ENCODE assay signal across 9 mouse cellular contexts in the genomic region with DNA sequence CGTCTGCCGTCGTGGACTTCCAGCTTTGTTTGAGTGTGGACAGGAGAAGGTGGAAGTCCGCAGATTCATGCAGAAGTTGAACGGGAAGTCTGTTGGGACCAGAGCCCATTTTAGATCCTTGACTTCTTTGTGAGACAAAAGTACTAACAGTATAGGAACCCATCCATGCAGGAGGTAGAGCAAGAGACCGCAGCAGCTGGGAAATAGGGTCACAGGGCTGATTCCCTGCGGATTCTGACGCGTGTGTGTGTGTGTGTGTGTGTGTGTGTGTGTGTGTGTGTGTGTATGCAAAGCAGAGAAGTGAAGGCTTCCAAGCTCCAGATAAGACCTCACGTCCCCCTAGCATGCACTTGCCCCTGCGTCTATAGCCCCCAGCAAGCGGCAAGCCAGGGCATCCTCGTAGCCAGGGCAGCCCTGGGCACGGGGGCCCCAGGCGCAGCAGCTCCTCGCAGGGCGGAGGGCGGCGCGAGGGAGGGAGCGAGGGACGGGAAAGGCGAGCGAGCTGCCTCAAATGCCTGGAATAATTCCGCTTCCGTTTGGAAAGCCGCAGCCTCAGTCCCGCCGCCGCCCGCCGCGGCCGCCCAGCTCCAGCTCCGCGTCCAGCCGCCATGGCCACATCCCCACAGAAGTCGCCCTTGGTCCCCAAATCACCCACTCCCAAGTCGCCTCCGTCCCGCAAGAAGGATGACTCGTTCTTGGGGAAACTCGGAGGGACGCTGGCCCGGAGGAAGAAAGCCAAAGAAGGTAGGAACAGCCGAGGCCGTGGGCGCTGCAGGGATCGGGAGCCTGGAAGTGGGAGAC. TPM values are rescaled to one million over a fixed set of nuclear protein-coding genes. Genes with fewer than 3 reads are reported as not detected.
DNase-seq lines count a peak whose midpoint lies in the region; ATAC-seq lines count a peak whose summit lies in the region.
"Had no signal": no experiment of that assay in that cellular context is flagged by ENCODE, and none has a peak within 500 bp of the region (broad histone marks: within the 10 kb centered on the region; RNA-seq: fewer than 3 reads in every experiment).

A gene (plus strand): TSS at position 149 of the 801 bp plus-strand sequence.

- peaks cover 5% of the 10 kb centered on the region; the same call in 1 of the 2 replicates for H3K9me3 ChIP-seq in forebrain, embryonic 10.5 days
- no peaks in the 10 kb centered on the region for H3K9me3 ChIP-seq in heart, embryonic 11.5 days (replicated peaks; ENCODE audit: control insufficient read depth, low read length)
- peaks cover 4% of the 10 kb centered on the region for H3K9me3 ChIP-seq in kidney, embryonic 16.5 days (ENCODE audit: low read length)
- H3K9me3 ChIP-seq in liver, embryonic 11.5 days (ENCODE audit: control insufficient read depth, low read length): no peaks in the 10 kb centered on the region
- no peaks in the 10 kb centered on the region for H3K9me3 ChIP-seq in neural tube, embryonic 13.5 days

- H3K9ac ChIP-seq in heart, embryonic 11.5 days (ENCODE audit: low read depth, low read length): peak within 1 kb of the TSS; percentile 97
- H3K9ac ChIP-seq in kidney, embryonic 16.5 days (replicated peaks; ENCODE audit: low read length): peak within 1 kb of the TSS; percentile 100
- H3K9ac ChIP-seq in liver, embryonic 11.5 days (ENCODE audit: low read depth, low read length): peak within 1 kb of the TSS; percentile 68
- H3K9ac ChIP-seq in neural tube, embryonic 13.5 days: peak within 1 kb of the TSS; percentile 83

- peak within 1 kb of the TSS; percentile 75 for H3K4me3 ChIP-seq in forebrain, embryonic 10.5 days
- H3K4me3 ChIP-seq in heart, embryonic 11.5 days (ENCODE audit: low read depth, low read length): peak within 1 kb of the TSS; percentile 78
- H3K4me3 ChIP-seq in kidney, embryonic 16.5 days (ENCODE audit: low read length): peak within 1 kb of the TSS; percentile 88
- H3K4me3 ChIP-seq in liver, embryonic 11.5 days (ENCODE audit: low read depth, low read length): peak within 1 kb of the TSS; percentile 60
- peak within 1 kb of the TSS; percentile 67 for H3K4me3 ChIP-seq in neural tube, embryonic 13.5 days

- 3% methylated on average over 49 of the region's 49 CpGs for WGBS in forebrain, embryonic 10.5 days
- WGBS in heart, embryonic 11.5 days (ENCODE audit: insufficient replicate concordance): under 1% methylated on average over 47 of the region's 49 CpGs
- under 1% methylated on average over 49 of the region's 49 CpGs for WGBS in kidney, embryonic 16.5 days
- 2% methylated on average over 47 of the region's 49 CpGs for WGBS in liver, embryonic 11.5 days
- 1% methylated on average over 49 of the region's 49 CpGs for WGBS in neural tube, embryonic 13.5 days

- ATAC-seq in heart, embryonic 11.5 days (replicated peaks; ENCODE audit: insufficient number of reproducible peaks, low FRiP score, low TSS enrichment): peak; percentile 76
- peak; percentile 86 for ATAC-seq in kidney, embryonic 16.5 days (ENCODE audit: low FRiP score, low TSS enrichment)
- ATAC-seq in liver, embryonic 11.5 days (replicated peaks; ENCODE audit: low FRiP score): no peak
- ATAC-seq in neural tube, embryonic 13.5 days (ENCODE audit: low read depth): peak; percentile 89

- H3K36me3 ChIP-seq in forebrain, embryonic 10.5 days (replicated peaks): peaks cover 9% of the 10 kb centered on the region
- H3K36me3 ChIP-seq in heart, embryonic 11.5 days (ENCODE audit: control insufficient read depth, insufficient read depth, low read length): 0 out of 2 replicates have a peak, but pooled peaks cover 3% of the 10 kb centered on the region
- peaks cover 3% of the 10 kb centered on the region; the same call in 1 of the 2 replicates for H3K36me3 ChIP-seq in kidney, embryonic 16.5 days (ENCODE audit: insufficient read depth, low read length)
- no peaks in the 10 kb centered on the region for H3K36me3 ChIP-seq in liver, embryonic 11.5 days (ENCODE audit: control insufficient read depth, insufficient read depth, low read length)
- H3K36me3 ChIP-seq in neural tube, embryonic 13.5 days: no peaks in the 10 kb centered on the region
- H3K36me3 ChIP-seq: G1E had no signal

- H3K4me2 ChIP-seq in heart, embryonic 11.5 days: peak within 1 kb of the TSS; percentile 79
- peak within 1 kb of the TSS; percentile 80 for H3K4me2 ChIP-seq in kidney, embryonic 16.5 days (replicated peaks; ENCODE audit: low read depth, low read length)
- peak within 1 kb of the TSS; percentile 62 for H3K4me2 ChIP-seq in liver, embryonic 11.5 days
- peak within 1 kb of the TSS; percentile 91 for H3K4me2 ChIP-seq in neural tube, embryonic 13.5 days

- peaks cover 18% of the 10 kb centered on the region for H3K27me3 ChIP-seq in forebrain, embryonic 10.5 days (ENCODE audit: poor library complexity, severe bottlenecking)
- no peaks in the 10 kb centered on the region for H3K27me3 ChIP-seq in heart, embryonic 11.5 days (ENCODE audit: control insufficient read depth, insufficient read depth, low read length)
- no peaks in the 10 kb centered on the region for H3K27me3 ChIP-seq in kidney, embryonic 16.5 days (ENCODE audit: insufficient read depth, low read length)
- H3K27me3 ChIP-seq in liver, embryonic 11.5 days (replicated peaks; ENCODE audit: control insufficient read depth, insufficient read depth, low read length): peaks cover 25% of the 10 kb centered on the region
- H3K27me3 ChIP-seq in neural tube, embryonic 13.5 days: peaks cover 11% of the 10 kb centered on the region; the same call in 1 of the 2 replicates

- H3K27ac ChIP-seq in forebrain, embryonic 10.5 days: peak within 1 kb of the TSS; percentile 96
- H3K27ac ChIP-seq in heart, embryonic 11.5 days (ENCODE audit: low read depth, low read length): peak within 1 kb of the TSS; percentile 98
- peak within 1 kb of the TSS; percentile 100 for H3K27ac ChIP-seq in kidney, embryonic 16.5 days (ENCODE audit: low read length)
- H3K27ac ChIP-seq in liver, embryonic 11.5 days (ENCODE audit: low read depth, low read length): peak within 1 kb of the TSS; percentile 77
- H3K27ac ChIP-seq in neural tube, embryonic 13.5 days (replicated peaks): peak within 1 kb of the TSS; percentile 91

- peaks cover 30% of the 10 kb centered on the region for H3K4me1 ChIP-seq in forebrain, embryonic 10.5 days
- H3K4me1 ChIP-seq in heart, embryonic 11.5 days (ENCODE audit: control insufficient read depth, insufficient read depth, low read length): peaks cover 15% of the 10 kb centered on the region; the same call in 1 of the 2 replicates
- peaks cover 25% of the 10 kb centered on the region for H3K4me1 ChIP-seq in kidney, embryonic 16.5 days (ENCODE audit: insufficient read depth, low read length)
- no peaks in the 10 kb centered on the region for H3K4me1 ChIP-seq in liver, embryonic 11.5 days (replicated peaks; ENCODE audit: control insufficient read depth, insufficient read depth, low read length)
- peaks cover 21% of the 10 kb centered on the region for H3K4me1 ChIP-seq in neural tube, embryonic 13.5 days (replicated peaks)

- DNase-seq in thymus, postnatal 0 days (ENCODE audit: low spot score): no peak
- DNase-seq in thymus, adult 18-20 months: no peak
- DNase-seq in forebrain, embryonic 10.5 days (ENCODE audit: extremely low spot score, low spot score): peak; percentile 77
- peak; percentile 59 for DNase-seq in liver, embryonic 11.5 days (ENCODE audit: low spot score)
- peak; percentile 75 to 77 for DNase-seq in urinary bladder, postnatal 4 days (ENCODE audit: low spot score in 2 of 2)

RNA-seq across cellular contexts. Expression of the gene that starts here (rescaled TPM):
- 11.0 and 12.1 TPM in 2 replicates for polyA plus RNA-seq in thymus, postnatal 0 days (2015; fragmentation: Nextera tagmentation; extraction: Ambion mirVana)
- 51.6 and 54.7 TPM in 2 replicates for polyA plus RNA-seq in forebrain, embryonic 10.5 days (2016; fragmentation: Nextera tagmentation; extraction: Ambion mirVana)
- 83.3 and 93.3 TPM in 2 replicates for polyA plus RNA-seq in heart, embryonic 11.5 days (2014; fragmentation: Nextera tagmentation; extraction: Ambion mirVana)
- polyA plus RNA-seq in kidney, embryonic 16.5 days (2015; fragmentation: Nextera tagmentation; extraction: Ambion mirVana): 120 and 126 TPM in 2 replicates
- 24.3 and 28.8 TPM in 2 replicates for polyA plus RNA-seq in liver, embryonic 11.5 days (2014; fragmentation: Nextera tagmentation; extraction: Ambion mirVana)
- 26.2 and 31.7 TPM in 2 replicates for polyA plus RNA-seq in neural tube, embryonic 13.5 days (2015; fragmentation: Nextera tagmentation; extraction: Ambion mirVana)
- polyA plus RNA-seq: G1E had no signal

Comparison
In these comparisons a context has a peak if more than half of its experiments do, and no peak if none do; other contexts are left out.
1. DNase-seq: peak in forebrain, embryonic 10.5 days (single experiment), liver, embryonic 11.5 days (single experiment) and urinary bladder, postnatal 4 days (2 of 2); none in thymus, postnatal 0 days (single experiment) and thymus, adult 18-20 months (0 of 2).
2. Peak in every context shown above with its lines, with median percentiles within 50 percentile points of each other: H3K27ac ChIP-seq, H3K4me3 ChIP-seq, H3K4me2 ChIP-seq and H3K9ac ChIP-seq.